Mouse (Mus musculus) cerebellum, postnatal 14 days (tissue): ENCODE results near the gene Esyt2.
"Not testable (repeated sequence)": the region's sequence is repeated elsewhere in the genome, so short reads cannot be mapped to it uniquely, and the experiment has no call there.

Source experiments
- DNase-seq, 2 experiments: peaks; one replicate each; pipeline ENCODE4 v3.0.0; 2021; ENCODE audit warnings: mixed read lengths in 2 of 2

Esyt2 gene

DNA sequence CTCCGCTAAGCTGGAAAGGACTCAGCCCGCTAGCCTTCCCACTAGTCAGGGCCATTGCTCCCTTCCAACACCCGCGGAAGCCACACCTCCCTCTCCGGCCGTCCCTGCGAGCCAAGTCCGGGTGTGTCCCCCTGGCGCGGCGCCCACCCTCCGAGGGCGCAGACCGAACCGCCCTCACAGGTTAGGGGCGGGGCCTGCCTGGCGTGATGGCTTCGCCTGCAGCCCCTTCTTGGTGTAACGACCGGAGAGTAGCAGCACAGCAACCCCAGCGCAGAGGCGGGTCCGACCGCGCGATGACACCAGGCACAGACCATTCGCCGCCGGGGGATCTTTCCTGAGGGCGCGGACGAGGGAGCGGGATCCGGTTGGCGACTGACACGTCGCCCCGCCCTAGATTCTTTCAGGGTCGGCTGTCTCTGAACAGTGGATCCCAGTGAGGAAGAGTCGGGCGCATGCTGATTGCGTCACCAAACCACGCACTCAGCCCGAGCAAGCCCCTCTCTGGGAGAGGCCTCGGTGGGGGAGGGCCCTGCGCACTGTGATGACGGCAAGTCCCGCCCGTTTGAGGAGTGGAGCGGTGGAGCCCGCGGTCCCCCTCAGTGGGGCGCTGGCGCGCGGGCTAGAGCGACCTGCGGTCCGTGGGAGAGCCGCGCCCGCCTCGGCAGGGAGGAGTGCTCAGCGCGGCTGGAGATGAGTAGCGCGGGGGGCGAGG, at the start of gene Esyt2:
Gene Esyt2 (plus strand): TSS at position 544 of the 712 bp plus-strand sequence.
- DNase-seq: peak; percentile 99 to 100

DNA sequence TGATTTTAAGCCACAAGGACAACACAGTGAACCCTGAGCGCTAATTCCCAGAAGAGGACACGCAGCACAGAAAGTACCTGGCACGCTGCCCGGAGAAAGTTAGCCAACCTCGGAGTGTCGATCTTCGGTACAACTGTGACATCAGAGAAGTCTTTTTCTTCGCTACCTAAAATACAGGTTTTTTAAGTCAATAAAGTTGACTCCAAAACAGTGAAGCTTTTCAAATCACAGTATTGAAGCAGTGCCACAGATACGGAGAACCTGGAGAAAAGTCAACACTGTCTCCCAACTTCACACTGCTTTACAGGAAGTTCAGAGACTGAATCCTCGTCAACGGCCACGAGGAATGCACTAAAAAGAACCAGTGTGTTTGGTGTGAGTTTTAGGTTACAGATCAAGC, 49.4 kb upstream of the Esyt2 start:
- peak; percentile 21 to 52 for DNase-seq

DNA sequence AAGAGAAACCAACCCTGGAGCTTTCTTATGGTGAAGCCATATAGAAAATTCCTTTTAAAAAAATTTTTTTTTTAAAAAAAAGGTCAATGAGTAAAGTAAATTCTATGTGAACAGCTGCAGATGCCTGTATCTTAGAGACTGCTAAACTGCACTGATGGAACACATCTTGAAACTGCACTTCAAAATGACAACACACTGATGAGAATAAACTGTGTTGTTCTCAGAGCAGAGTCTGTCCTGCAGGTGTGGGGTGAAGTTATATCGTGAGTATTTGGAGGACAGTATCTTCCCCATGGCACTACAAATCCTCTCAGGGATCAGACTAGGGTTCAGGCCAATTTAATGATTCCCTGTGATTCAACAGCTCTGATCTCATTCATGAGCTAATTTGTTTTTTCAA, 48.9 kb upstream of the Esyt2 start:
- DNase-seq: no peak

DNA sequence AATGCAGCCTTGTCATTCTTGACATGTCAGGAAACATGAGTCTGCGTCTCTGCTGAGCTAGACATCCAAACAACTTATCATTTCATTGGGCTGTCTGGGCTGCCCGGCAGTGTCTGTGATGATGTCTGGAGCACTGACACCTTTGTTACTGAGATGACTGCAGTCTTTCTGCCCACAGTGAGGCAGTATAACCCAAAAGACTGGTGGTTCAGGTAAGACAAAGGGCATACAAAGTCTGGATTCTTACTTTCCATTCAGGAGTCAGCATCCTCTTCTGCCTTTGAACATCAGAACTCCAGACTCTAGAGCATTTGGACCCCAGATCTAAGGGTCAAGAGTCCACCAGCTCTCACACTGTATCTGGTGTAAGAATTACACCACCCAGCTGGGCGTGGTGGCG, 45.6 kb upstream of the Esyt2 start:
- DNase-seq: no peak

DNA sequence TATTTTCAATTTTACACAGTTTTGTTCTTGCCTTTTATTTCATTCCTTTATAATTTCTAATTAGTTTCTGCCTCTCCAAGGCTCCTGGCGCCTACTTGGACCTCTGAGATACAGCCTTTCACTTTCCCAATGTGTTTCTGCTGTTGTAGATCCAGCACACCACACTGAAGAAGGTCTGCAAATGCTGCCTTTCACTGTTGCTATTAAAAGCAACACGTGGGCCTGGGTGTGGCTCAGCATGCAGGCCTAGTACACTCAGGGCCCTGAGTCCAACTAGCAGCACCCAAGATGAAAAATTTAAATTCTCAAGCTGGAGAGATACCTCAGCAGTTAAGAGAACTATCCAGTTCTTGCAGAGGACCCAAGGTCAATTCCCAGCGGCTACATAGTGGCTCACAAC, 44.3 kb upstream of the Esyt2 start:
- no peak for DNase-seq

DNA sequence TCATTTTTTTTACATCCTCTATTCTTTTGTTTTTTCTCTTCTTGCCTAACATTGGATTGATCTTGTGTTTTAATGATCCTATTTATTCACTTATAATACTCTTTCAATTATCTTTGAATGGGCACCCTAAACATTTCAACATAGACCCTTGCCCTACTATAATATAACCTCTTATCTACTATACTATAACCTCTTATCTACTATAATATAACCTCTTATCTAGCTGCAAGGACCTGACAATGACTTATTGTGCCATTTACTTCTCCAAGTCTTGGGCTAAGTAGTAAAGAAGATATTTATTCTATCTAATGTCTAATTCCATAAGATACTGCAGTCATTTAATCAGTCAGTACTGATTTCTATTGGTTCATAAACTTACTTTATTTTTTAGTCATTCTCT, 42.6 kb upstream of the Esyt2 start:
- no peak for DNase-seq

DNA sequence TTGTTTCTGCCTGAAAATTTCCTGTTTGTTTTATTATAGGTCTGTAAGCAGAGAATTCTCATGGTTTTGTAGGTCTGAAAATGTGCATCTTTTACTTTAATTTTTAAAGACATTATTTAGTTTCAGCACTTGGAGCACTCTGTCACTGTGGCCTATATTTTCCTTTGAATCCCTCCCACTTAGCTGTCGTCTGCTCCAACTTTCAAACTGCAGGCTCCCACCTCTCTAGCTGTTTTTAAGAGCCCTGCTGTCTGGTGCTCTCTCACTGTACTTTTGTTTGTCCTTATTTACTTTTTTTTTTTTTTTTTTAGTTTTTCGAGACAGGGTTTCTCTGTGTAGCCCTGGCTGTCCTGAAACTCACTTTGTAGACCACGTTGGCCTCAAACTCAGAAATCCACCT, 42.2 kb upstream of the Esyt2 start:
- DNase-seq: no peak

DNA sequence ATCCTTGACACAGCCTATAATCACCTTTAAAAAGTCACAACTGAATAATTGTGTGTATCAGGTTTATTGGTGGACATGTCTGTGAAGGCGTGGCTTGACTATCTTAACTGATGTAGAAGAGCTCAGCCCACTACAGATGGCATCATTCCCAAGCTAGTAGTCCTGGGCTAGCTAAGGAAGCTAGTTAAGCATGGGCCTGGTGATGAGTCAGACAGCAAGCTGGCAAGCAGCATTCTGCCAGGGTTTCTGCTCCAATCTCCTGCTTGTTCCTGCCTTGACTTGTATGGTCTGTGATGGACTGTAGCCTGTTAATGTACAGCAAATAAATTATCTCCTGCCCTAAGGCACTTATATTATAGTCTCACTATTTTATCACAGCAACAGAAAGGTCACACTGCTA, 36.4 kb upstream of the Esyt2 start:
- no peak for DNase-seq

DNA sequence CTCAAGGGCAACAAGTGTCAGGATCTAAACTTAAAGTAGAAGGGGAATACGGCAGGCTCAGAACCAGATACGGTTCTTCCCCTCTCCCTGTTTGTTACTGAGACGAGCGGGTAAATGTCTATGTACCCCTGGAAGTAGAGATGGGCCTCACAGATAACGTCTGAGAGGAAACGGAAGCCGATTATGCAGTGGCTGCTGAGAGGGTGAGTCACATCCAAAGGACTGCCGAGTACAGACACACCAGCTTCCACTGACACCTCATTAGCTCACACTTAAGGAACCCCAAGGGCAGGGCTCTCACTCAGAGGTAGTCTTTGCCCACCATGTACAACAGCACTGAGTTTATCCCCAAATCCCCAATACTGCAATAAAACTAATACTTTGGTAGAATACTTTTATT, 26.3 kb upstream of the Esyt2 start:
- DNase-seq: no peak

DNA sequence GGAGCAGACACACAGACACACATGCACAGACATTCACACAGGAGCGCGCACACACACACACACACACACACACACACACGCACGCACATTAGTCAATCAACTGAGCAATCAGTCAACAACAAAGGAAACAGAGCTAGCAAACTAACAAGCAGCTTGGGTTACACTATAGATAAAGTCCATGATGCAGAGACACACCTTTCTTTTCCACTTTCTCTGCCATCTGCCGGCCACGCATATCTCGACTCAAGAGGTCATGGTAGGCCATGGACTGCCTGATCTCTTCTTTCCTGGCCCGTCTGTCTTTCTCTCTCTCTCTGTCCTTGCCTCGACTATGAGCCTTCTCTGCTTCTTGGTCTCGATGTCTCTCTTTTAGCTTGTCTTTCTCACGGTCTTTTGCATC, 25.4 kb upstream of the Esyt2 start:
- DNase-seq: no peak

DNA sequence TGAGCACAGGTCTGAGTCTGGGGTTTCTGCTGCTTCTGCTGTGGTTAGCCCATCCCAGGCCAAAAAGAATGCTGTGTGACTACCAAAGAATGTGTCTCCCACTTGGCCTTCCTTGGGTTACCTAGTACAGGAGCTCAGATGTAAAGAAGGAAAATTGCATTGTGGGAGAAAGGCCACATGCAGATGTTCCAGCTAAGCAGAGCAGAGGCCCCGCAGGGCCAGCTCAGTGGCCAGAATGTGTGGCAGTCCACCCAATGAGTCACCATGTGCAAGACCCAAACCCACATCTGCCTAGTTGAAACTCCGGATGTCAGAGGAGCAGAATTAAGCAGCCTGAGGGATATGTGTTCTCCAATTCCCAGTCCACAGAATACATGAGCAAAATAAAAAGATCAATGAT, 22.7 kb upstream of the Esyt2 start:
- DNase-seq: no peak

DNA sequence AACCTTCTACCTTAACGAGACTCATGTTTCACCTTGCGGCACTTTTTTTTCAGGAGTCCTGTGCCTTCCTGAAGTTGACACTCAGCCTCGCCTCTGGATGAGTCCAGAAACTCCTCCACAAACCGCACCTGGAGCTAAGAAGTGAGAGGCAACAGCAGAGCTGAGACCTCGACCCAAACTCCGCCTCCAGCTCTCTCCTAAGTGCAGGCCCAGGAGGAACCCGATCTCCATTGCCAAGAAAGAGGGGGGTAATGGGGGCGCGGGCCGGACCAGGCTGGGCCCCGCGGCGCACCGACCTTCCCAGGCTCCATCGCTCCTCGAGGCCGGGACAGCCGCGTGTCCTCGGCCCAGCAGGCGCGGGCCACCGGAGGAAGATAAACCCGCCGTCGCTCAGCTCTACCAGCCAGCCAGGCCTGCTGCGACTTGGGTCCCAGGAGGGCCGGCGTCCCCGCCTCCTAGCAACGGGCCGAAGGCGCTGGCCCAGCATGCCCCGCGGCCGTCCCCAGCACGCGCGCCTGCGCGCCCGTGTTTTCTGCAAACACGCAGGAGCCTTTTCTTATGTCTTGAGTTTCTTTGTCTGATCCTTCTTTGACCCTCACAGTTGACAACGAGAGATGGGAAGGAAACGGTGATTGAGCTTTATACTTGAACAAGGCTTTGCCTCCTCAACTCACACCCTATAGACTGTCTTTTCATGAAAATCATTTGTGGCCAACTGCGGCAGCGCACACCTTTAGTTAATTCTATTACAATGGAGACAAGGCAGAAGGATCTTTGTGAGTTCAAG, 18.2 kb upstream of the Esyt2 start, which contains the start of gene Wdr60:
Gene Wdr60 (minus strand): TSS at position 468 of the 787 bp plus-strand sequence.
- DNase-seq: peak; percentile 83 to 91

DNA sequence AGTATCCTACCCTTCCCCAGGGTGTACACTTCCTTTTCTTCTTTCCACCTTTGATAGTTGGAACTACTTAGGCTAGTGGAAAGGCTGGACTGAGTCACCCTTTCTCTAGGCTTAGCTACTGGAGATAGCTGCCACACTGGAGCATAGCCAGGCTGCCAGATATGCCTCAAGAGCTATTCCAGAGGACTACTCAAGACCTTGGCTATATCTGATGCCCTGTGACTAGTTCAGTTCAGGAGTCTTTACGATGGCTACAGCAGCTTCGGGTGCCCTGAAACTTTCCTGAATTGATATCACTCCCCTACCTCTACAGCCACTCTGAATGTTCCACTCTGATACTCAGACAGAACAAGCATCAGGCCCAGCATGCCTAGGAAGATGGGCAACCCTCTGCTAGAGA, 16.2 kb upstream of the Esyt2 start:
- DNase-seq: no peak

DNA sequence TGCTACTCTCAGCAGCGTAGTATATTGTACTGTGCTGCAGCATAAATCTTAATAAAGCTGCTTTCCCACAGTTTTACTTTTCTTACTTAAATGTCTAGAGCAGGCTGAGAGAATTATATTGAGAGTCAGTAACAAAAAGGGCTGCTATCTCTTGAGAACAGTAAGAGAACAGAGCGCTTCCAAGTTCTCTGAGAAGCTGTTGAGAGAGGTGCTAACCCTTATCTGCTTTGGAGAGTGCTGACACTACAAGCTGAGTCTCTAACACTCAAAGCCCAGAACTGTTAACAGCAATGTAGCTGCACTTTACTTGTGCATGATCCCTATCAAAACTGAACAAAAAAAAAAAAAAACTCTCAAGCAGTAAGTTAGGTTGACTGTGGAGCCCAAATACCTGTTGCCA, 15.7 kb upstream of the Esyt2 start:
- DNase-seq: no peak

DNA sequence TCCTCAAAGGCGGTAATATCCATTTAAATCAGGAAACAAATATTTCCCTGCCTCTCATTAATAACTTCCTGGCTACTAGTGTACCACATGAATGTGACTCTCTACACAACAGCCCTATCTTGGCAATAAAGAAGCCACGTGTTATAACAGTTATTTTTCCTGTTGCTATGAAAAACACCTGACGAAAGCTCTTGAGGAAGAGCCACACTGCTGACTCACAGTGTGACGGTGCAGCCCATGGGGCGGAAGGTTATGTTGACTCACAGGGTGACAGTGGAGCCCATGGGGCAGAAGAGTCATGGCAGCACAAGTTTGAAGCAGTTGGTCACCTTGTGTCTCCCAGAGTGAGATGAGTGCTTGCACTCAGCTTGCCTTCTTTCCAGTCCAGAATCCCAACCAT, 11.5 kb upstream of the Esyt2 start:
- no peak for DNase-seq

DNA sequence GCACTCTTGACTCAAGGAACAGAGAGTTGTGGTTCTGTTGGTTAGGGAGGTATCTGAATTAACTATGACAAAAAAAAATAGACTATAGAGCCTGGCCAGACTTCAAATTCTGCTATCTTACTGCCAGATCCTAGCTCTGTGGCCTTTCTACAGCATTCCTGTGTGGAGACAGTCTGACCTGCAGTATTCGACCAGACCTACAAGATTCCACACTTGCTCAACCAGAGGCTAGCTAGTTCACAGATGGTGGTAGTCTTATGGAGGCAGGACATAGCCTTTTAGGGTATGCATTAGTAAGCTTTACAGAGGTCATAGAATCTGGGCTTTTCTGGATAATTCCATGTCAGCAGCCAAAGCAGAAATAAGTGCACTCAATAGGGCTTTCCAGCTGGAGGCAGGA, 10.5 kb upstream of the Esyt2 start:
- DNase-seq: no peak

DNA sequence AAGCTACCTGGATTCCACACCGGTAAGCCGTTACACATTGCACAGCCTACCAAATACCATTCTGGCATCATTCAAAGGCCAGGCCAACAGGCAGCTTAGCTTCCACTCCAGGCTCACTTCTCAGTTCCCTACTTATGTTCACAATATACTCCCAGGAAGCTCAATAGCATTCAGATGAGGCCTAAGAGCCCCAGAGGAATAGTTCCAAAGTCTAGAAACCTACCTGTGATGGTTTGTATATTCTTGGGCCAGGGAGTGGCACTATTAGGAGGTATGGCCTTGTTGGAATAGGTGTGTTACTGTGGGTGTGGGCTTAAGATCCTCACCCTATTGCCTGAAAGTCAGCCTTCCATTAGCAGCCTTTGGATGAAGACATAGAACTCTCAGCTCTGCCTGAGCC, 9.9 kb upstream of the Esyt2 start:
- DNase-seq: no peak

DNA sequence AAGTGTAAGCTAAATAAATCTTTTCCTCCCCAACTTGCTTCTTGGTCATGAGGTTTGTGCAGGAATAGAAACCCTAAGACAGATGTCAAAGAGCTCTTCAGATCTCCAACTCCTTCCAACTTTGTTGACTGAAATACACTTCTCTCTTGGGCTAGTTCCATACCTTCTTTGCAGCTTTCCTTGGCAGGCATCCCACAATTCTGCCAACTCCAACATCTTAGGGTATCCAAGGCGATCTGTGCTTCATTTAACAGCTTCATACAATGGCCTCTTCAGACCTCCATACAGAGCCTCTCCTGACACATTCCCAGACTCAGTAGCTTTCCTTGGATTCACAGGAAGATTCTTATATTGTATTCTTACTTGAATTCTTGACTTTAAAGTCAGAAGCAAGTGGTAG, 7.3 kb upstream of the Esyt2 start:
- no peak for DNase-seq

DNA sequence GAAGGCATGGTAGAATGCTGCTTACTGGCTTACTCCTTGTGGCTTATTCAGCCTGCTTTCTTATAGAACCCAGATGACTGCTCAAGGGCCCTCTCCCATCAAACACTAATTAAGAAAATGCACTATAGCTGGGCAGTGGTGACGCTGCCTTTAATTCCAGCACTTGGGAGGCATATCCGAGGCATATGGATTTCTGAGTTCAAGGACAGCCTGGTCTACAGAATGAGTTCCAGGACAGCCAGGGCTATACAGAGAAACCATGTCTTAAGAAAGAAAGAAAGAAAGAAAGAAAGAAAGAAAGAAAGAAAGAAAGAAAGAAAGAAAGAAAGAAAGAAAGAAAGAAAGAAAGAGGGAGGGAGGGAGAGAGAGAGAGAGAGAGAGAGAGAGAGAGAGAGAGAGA, 5.9 kb upstream of the Esyt2 start, which contains the start of gene Gm11027:
Gene Gm11027 (plus strand): TSS at position 301 of the 400 bp plus-strand sequence.
- DNase-seq: not testable (repeated sequence)

DNA sequence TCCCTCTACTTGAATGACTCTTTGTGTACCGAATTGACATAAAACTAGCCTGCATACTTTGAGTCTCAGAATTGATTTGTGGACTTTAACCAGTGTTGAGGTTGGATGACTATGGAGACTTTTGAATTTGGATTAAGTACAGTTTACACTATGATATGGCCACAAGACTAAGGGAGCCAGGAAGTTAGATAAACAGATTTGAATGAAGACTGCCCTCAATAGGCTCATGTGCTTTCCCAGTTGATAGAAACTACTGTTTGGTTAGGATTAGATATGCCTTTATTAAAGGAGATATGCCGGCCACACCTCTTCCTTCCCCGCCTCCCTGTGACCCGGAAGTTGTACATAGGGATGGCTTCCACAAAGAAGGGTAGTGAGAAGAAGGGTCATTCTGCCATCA, 5.4 kb upstream of the Esyt2 start:
- no peak for DNase-seq

DNA sequence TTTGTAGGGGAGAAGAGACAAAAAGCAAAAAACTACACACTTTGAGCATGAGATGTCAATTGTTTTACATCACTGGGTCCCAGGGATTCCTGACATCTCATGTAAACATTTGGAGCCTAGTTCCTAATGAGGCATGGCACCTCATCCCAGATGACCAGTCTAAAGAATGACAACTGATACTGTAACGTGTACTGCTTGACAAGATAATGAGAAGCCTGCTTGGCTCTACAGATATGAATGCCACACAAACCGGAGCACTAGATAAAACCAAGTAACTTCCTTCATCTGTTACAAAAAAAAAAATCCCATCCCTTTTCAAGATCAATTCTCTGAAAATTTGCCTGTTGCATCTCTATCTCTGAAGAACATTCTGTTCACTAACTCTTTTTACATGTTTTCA, 4.0 kb upstream of the Esyt2 start:
- DNase-seq: no peak

DNA sequence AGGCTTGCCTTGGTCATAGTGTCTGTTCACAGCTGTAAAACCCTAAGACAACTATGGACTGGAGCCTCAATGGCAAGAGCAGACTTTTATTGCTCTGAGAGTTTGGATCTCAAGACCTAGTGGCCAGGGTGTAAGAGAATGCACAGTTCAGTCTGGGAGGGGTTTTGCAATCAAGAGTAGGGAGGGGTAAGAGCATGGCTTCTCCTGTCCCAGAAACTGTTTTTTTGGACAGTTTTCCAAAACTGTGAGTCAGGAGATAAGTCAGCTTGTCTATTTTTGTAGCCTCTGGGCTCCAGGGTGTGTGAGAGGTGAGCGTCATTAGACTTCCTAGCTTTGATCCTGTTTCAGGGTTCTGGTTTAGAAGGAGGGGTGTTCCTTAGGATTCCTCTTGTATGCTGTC, 2.5 kb upstream of the Esyt2 start:
- no peak for DNase-seq

DNA sequence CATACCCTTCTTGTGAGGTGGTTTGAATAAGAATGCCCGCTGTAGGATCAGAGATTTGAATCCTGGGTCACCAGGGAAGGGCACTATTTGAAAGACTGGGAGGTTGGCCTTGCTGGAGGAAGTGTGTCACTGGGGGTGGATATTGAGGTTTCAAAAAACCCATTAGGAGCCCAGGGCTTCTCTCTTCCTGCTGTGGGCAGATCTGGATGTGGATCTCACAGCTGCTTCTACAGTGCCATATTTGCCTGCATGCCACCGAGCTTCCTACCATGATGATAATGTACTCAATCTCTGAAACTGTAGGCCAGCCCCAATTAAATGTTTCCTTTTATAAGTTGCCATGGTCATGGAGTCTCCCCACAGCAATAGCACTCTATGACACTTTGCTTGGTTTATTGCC, 1.8 kb upstream of the Esyt2 start:
- no peak for DNase-seq

DNA sequence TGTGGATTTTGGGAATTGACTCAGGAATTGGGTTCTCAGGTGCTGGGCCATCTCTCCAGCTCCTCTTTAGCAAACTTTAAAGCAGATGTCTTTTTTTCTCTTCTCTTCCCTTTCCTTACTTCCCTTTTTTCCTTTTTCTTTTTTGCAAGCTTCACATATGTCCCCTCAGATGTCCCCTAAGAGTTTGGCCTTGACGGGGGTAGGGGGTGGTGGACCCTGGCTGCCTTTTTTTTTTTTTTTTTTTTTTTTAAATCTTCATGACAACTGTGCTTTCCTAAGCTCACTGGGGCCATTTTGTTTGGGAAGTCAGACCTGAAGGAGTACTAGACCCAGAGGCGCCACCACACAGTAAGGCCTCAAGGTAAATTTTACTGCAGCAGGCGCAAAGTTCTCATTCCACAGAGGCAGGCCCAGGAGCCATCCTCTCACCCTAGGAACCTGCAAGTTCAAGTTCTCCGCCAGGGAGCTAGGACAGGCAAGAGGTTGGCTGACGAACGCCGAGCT, 795 bp upstream of the Esyt2 start:
- no peak for DNase-seq
